Mouse (Mus musculus) testis, adult 10 weeks (tissue): ENCODE results near the gene Olfr851. TPM values are rescaled to one million over a fixed set of nuclear protein-coding genes. Genes with fewer than 3 reads are reported as not detected.

Source experiments
- polyA plus RNA-seq: library from polyadenylated mRNA; stranded (reverse); fragments of 350-450 nt; fragmentation: Illumina TruSeq; extraction: RNeasy Lipid Tissue Mini Kit (QIAGEN cat#74804); gene quantifications from one replicate; pipeline ENCODE4 v1.2.3, GENCODE M21; 2014; ENCODE audit warnings: low read depth, low replicate concordance

Gene Olfr851
- polyA plus RNA-seq: not detected

DNA sequence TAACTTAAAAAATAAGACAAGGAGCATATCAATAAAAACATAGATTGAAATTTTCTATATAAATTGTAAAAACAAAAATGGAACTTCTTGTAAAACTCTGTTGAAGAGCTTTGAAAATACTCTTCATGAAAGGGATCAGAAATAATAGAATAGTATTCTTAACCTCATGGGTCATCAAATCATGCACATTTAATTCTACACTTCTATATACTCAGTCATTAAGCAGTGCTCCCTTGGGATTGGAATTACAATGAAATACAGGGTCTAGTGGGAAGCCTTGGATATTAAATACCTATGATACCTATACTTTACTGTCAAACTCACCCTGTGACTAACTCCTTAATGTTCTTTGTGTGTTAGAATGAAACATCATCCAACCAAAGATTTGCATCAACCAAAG lies at the start of gene Olfr851:
Olfr851 (plus strand) TSS at position 301 of the 400 bp plus-strand sequence.

DNA sequence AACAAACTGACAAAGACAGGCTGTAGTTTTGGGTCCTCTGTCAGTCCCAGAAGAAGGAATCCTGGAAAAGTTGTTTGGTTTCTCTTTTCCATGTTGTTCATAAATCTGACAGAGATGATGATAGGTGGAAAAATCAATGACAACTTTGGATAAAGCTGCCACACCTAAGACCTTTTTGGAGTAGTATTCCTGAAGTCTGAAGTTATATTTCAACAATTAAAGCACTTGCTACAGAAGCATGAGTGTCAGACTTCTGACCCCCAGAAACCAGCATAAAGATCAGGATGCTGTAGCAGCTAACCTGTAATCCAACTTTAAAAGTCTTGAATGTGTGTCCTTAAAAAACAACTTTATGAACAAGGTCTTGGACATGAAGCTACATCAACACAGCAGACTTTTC lies 14.9 kb upstream of the Olfr851 start, which contains the start of gene Olfr850:
Olfr850 (minus strand) TSS at position 101 of the 400 bp plus-strand sequence.

DNA sequence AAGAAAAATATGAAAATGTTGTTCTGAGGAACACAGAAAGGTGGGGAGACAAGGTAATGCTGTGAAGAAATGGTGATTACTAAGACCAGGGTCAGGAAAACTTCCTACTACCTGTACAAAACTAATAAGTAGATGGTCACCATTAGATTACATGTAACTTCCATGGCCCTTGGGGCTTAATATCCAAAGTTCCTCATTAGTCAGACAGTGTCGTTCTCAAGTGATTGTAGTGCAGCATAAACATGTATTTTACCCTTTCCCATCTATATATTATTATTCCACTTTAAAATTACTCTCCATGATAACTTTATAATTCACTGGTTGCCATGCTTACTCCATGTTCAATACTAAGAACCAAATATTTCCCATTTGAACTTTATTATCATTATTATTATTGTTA lies 47.9 kb downstream of the Olfr851 start, which contains the start of gene Olfr853:
Olfr853 (minus strand) TSS at position 101 of the 400 bp plus-strand sequence.

Other genes starting within 250 kb of the Olfr851 start
- gene Olfr843, start 241.3 kb upstream of the Olfr851 start, polyA plus RNA-seq: not detected
- gene Olfr844, start 176.9 kb upstream of the Olfr851 start, polyA plus RNA-seq: not detected
- not detected for gene Olfr845, start 156.8 kb upstream of the Olfr851 start, polyA plus RNA-seq
- not detected for gene Olfr846, start 129.3 kb upstream of the Olfr851 start, polyA plus RNA-seq
- not detected for gene Olfr847, start 114.6 kb upstream of the Olfr851 start, polyA plus RNA-seq
- gene Olfr849, start 53.0 kb upstream of the Olfr851 start, polyA plus RNA-seq: not detected
- gene Olfr850, start 15.0 kb upstream of the Olfr851 start, polyA plus RNA-seq: not detected
- gene Olfr853, start 47.8 kb downstream of the Olfr851 start, polyA plus RNA-seq: not detected
- gene Olfr854, start 74.1 kb downstream of the Olfr851 start, polyA plus RNA-seq: not detected
- not detected for gene Olfr855, start 89.3 kb downstream of the Olfr851 start, polyA plus RNA-seq
- 25.1 TPM for gene Zfp317, start 128.8 kb downstream of the Olfr851 start, polyA plus RNA-seq
- not detected for gene Olfr857, start 216.1 kb downstream of the Olfr851 start, polyA plus RNA-seq